Mouse (Mus musculus): ENCODE data around the gene C730034F03Rik. TPM values are rescaled to one million over a fixed set of nuclear protein-coding genes. Genes with fewer than 3 reads are reported as not detected.
A peak's percentile ranks its signal among the peaks of the same experiment; 100 is the strongest.

C730034F03Rik gene
- polyA plus RNA-seq, 1 experiment from 2014 or later: 3.3 TPM

DNA sequence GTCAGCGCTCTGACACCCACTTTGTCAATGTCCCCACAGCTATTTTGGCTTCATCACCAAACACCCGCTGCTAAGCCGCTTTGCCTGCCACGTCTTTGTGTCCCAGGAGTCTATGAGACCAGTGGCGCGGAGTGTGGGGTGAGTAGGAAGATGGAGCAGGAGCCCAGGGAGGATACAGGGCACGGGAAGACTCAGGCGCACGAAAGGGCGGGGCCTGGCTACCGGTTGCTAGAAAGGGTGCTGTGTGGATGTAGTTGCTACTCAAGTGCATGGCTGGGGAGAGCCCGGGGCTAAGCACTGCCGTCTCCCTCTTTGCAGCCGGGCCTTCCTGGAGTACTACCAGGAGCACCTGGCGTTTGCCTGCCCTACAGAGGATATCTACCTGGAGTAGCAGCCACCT lies 31.9 kb downstream of the C730034F03Rik start:
- no peak overlapping the region for H3K27ac ChIP-seq
- no peak overlapping the region for H3K9ac ChIP-seq
- H3K4me3 ChIP-seq: no peak overlapping the region
- no peak overlapping the region for H3K4me2 ChIP-seq
- H3K36me3 ChIP-seq: no peaks in the 10 kb centered on the region
- ATAC-seq (replicated peaks; ENCODE audit: insufficient number of reproducible peaks, insufficient read depth, low FRiP score, low read depth): no peak
- WGBS: 70% methylated on average over 15 of the region's 15 CpGs
- H3K9me3 ChIP-seq (replicated peaks): no peaks in the 10 kb centered on the region
- H3K4me1 ChIP-seq (replicated peaks): no peaks in the 10 kb centered on the region
- H3K27me3 ChIP-seq: peaks cover 41% of the 10 kb centered on the region

DNA sequence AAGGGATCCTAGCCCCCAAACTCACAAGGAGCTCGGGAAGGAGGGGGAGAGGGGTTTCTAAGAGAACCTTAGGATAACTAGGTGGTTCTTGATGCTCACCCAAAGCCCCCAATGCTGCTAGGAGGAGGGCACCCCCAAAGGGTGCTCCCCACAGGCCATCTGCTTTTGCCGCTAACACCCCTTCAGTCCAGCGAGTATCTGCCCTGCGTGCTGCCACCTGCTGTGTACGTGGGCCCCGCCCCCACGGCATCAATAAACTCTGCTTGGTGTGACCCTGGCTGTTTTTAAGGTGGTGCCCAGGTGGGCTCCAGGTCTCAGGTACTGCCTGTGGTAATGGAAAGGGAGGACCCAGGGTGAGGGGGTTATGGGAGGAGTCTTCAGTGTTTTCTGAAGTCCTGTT lies 32.8 kb downstream of the C730034F03Rik start:
- no peaks in the 10 kb centered on the region for H3K36me3 ChIP-seq

DNA sequence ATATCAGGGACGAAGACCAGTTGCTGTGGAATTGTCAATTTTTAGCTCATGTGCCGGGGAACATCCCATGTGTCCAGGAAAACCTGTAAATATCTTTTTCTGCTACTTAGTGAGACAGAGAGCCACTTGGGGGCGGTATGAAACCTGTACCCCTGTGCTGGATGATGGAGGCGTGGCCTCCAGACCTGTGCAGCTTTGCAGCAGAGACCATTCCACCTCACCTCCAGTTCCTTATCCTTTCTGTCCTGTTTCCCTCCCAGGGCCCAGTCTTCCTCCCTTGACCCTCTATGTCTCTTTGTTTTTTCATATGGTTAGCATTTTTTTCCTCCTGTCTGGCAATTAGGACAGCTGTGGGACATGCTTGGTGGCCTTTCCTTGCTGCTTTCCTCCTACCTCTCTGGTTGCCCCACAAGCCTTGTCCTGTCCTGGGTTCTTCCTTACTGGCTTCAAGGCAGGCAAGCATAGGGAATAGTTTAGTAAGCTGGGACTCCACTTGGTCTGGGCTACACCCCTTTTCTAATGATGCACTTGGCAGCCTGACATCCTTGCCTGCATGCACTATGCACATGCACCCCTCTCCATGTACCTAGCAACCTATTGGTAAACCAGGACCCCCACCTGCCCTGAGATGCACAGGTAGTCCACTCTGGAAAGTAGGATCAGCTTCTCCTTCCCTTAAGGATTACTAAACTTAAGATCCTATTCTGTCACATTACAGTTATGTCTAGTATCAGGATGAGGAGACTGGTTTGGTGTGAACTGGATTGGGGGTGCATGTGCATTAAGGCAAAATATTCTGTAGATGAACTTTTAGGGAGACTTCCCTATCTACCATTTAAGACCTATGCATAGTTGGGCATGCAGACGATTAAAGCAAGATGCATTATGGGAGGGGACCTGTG lies 34.2 kb downstream of the C730034F03Rik start:
- H3K4me2 ChIP-seq: no peak overlapping the region
- no peak overlapping the region for H3K4me3 ChIP-seq
- no peak overlapping the region for H3K27ac ChIP-seq
- H3K27me3 ChIP-seq: peaks cover 27% of the 10 kb centered on the region
- H3K4me1 ChIP-seq (replicated peaks): no peaks in the 10 kb centered on the region
- 48% methylated on average over 5 of the region's 5 CpGs for WGBS
- ATAC-seq (replicated peaks; ENCODE audit: insufficient number of reproducible peaks, insufficient read depth, low FRiP score, low read depth): no peak
- no peaks in the 10 kb centered on the region for H3K36me3 ChIP-seq
- no peak overlapping the region for H3K9ac ChIP-seq
- H3K9me3 ChIP-seq (replicated peaks): no peaks in the 10 kb centered on the region

More for the DNA sequence above, 32.8 kb downstream of the C730034F03Rik start:
- ATAC-seq (replicated peaks; ENCODE audit: insufficient number of reproducible peaks, insufficient read depth, low FRiP score, low read depth): no peak
- no peak overlapping the region for H3K4me3 ChIP-seq
- H3K27me3 ChIP-seq: peaks cover 32% of the 10 kb centered on the region
- no peak overlapping the region for H3K27ac ChIP-seq
- WGBS: 72% methylated on average over 7 of the region's 7 CpGs
- no peak overlapping the region for H3K4me2 ChIP-seq
- no peaks in the 10 kb centered on the region for H3K9me3 ChIP-seq (replicated peaks)
- H3K9ac ChIP-seq: no peak overlapping the region
- H3K4me1 ChIP-seq (replicated peaks): no peaks in the 10 kb centered on the region

DNA sequence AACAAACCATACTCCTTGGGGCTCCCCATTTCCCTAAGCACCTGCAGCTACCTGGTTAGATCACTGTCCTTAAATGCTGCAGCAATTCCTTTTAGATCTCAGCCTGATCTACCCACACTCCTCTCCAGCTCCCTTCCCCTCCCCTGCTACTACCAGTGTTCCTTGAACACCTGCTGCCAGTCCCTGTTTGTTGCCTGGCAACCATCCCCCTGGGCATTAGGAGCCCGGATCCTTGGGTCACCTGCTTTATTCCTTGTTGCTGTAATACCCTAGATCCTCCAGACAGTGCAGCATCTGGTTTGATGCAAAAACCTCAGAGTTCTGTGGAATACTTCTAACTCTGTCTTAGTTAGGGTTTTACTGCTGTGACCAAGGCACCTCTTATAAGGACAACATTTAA lies 35.7 kb downstream of the C730034F03Rik start:
- no peak for ATAC-seq (replicated peaks; ENCODE audit: insufficient number of reproducible peaks, insufficient read depth, low FRiP score, low read depth)
- Histone ChIP-seq H3K4me1 (replicated peaks) (no peaks in the 10 kb centered on the region), H3K4me2 (no peak overlapping the region), H3K9me3 (replicated peaks) (no peaks in the 10 kb centered on the region), H3K27ac (no peak overlapping the region), H3K9ac (no peak overlapping the region), H3K27me3 (peaks cover 21% of the 10 kb centered on the region), H3K4me3 (no peak overlapping the region), H3K36me3 (no peaks in the 10 kb centered on the region)
- 18% methylated on average over 1 of the region's 1 CpGs for WGBS

DNA sequence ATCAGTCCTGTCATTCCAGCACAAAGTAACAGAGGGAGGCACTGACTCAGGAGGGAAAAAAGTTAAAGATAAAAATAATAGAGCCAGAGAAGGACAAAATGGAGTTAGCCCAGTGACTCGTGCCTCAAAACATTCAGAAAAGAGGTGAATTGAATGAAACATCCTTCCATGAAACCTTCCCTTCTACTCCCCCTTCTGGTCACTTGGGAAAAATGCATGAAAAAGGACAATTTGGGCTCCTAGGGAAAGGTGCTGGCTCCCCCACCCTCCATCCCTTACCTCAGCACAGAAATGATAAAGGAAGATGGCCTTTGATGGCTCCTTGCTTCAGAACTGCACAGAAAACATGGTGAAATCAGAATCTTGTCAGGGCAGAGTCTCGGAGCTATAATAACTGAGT lies 39.2 kb downstream of the C730034F03Rik start:
- no peaks in the 10 kb centered on the region for H3K9me3 ChIP-seq (replicated peaks)
- no peak overlapping the region for H3K9ac ChIP-seq
- 25% methylated on average over 2 of the region's 2 CpGs for WGBS
- no peaks in the 10 kb centered on the region for H3K36me3 ChIP-seq
- ATAC-seq (replicated peaks; ENCODE audit: insufficient number of reproducible peaks, insufficient read depth, low FRiP score, low read depth): no peak
- H3K4me3 ChIP-seq: no peak overlapping the region
- H3K4me2 ChIP-seq: no peak overlapping the region
- H3K27ac ChIP-seq: no peak overlapping the region
- 0 out of 2 replicates have a peak, but pooled peaks cover 4% of the 10 kb centered on the region for H3K27me3 ChIP-seq
- H3K4me1 ChIP-seq (replicated peaks): no peaks in the 10 kb centered on the region

GRCm38 (mm10) chr15:89471476-89471875 lies 42.1 kb downstream of the C730034F03Rik start:
- WGBS: 80% methylated on average over 4 of the region's 4 CpGs
- peaks cover 6% of the 10 kb centered on the region for H3K4me1 ChIP-seq (replicated peaks)
- H3K27ac ChIP-seq: no peak overlapping the region
- H3K27me3 ChIP-seq: 0 out of 2 replicates have a peak, but pooled peaks cover 4% of the 10 kb centered on the region
- no peaks in the 10 kb centered on the region for H3K9me3 ChIP-seq (replicated peaks)
- no peak overlapping the region for H3K4me2 ChIP-seq
- ATAC-seq (replicated peaks; ENCODE audit: insufficient number of reproducible peaks, insufficient read depth, low FRiP score, low read depth): no peak
- no peaks in the 10 kb centered on the region for H3K36me3 ChIP-seq
- H3K9ac ChIP-seq: no peak overlapping the region
- no peak overlapping the region for H3K4me3 ChIP-seq

DNA sequence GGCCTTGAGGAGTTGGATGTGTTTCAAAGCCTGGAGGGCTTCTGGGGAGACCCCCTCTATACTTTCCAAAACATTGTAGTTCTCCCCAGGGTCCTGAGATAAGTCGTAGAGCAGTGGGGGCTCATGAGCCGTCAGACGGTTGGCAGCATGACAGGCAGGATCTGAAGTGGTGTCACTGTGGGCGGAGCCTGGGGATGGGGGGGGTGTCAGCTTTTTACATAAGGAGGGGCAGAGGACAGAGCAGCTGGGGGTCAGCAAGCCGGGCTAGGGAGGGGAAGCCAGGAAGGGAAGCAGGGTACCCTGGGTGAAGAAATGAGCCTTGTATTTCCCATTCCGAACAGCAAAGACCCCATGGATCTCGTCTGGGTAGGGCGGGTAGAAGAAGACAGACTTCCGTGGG lies 44.0 kb downstream of the C730034F03Rik start:
- Histone ChIP-seq H3K4me2 (no peak overlapping the region), H3K27ac (no peak overlapping the region), H3K9me3 (replicated peaks) (no peaks in the 10 kb centered on the region), H3K4me1 (replicated peaks) (peaks cover 10% of the 10 kb centered on the region), H3K4me3 (no peak overlapping the region), H3K27me3 (0 out of 2 replicates have a peak, but pooled peaks cover under 1% of the 10 kb centered on the region), H3K36me3 (no peaks in the 10 kb centered on the region), H3K9ac (no peak overlapping the region)
- no peak for ATAC-seq (replicated peaks; ENCODE audit: insufficient number of reproducible peaks, insufficient read depth, low FRiP score, low read depth)
- 62% methylated on average over 9 of the region's 9 CpGs for WGBS

DNA sequence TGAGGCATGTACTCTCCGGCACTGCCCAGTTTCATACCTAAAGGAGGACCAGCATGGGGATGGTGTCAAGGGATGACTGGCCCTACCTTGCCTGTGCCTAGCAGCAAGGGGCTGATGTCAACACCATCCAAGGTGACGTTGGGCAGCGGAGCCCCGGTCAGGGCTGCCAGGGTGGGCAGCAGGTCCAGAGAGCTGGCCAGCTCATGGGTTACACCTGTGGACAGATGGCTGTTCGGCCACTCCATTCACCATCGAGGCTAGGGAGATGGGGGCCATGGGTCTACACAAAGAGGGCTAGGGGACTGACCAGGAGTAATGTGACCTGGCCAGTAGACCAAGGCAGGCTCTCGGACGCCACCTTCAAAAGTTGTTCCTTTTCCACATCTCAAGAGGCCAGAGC lies 44.5 kb downstream of the C730034F03Rik start:
- peaks cover 10% of the 10 kb centered on the region for H3K4me1 ChIP-seq (replicated peaks)
- H3K9me3 ChIP-seq (replicated peaks): no peaks in the 10 kb centered on the region
- no peaks in the 10 kb centered on the region for H3K27me3 ChIP-seq
- WGBS: 94% methylated on average over 8 of the region's 8 CpGs
- H3K4me3 ChIP-seq: no peak overlapping the region
- H3K9ac ChIP-seq: no peak overlapping the region
- no peak overlapping the region for H3K27ac ChIP-seq
- no peaks in the 10 kb centered on the region for H3K36me3 ChIP-seq
- ATAC-seq (replicated peaks; ENCODE audit: insufficient number of reproducible peaks, insufficient read depth, low FRiP score, low read depth): no peak
- H3K4me2 ChIP-seq: no peak overlapping the region

DNA sequence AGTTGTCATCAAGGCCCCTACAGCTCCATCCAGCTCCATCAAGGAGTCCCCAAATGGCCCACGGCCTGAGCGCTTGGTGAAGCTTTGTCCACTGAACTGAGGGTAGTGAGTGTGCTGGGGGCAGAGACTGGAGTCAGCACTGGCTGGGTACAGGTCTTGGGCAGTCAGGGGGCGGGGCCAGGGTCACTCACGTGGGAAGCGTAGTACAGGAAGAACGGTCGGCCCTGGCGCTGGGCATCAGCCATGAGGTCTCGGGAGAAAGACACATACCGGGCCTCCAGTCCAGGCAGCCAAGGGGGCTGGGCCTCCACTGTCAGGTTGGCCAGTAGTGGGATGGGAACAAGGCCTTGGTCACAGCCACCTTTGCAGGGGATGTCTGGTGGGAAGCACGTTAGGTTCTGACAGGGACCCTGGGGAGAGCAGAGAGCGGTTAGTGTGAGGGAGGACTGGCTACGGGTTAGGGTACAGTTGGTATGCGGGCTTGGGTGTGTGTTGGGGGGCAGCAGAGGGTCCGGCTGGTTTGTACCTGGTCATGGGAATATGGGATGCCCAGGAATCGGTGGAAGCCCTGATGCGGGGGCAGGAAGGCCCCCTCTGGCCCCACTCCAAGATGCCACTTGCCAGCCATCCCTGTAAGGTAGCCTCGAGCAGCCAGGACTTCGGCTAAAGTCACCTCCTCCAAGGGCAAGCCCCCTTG lies 45.4 kb downstream of the C730034F03Rik start:
- Histone ChIP-seq H3K9me3 (replicated peaks) (no peaks in the 10 kb centered on the region), H3K4me1 (replicated peaks) (peaks cover 10% of the 10 kb centered on the region), H3K9ac (no peak overlapping the region), H3K27me3 (no peaks in the 10 kb centered on the region), H3K27ac (no peak overlapping the region), H3K4me2 (peak overlapping the region; percentile 96), H3K36me3 (no peaks in the 10 kb centered on the region), H3K4me3 (no peak overlapping the region)
- WGBS: 94% methylated on average over 19 of the region's 19 CpGs
- ATAC-seq (replicated peaks; ENCODE audit: insufficient number of reproducible peaks, insufficient read depth, low FRiP score, low read depth): no peak

DNA sequence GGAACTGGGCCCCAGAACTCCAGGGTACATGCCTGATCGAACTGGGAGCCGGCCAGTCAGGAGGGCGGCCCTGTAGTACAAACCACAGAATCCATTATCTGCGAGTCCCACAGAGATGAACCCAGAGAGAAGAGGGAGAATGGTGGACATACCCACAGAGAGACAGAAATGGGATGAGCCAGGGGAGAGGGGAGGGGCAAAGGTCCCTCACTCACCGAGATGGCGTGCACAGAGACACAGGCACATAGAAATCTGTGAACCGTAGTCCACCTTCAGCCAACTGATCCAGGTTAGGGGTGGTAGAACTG lies 45.9 kb downstream of the C730034F03Rik start:
- no peak overlapping the region for H3K27ac ChIP-seq
- H3K27me3 ChIP-seq: no peaks in the 10 kb centered on the region
- peak overlapping the region; percentile 96 for H3K4me2 ChIP-seq
- WGBS: 87% methylated on average over 7 of the region's 7 CpGs
- H3K36me3 ChIP-seq: no peaks in the 10 kb centered on the region
- H3K4me1 ChIP-seq (replicated peaks): peaks cover 11% of the 10 kb centered on the region
- H3K9me3 ChIP-seq (replicated peaks): no peaks in the 10 kb centered on the region
- peak overlapping the region; percentile 72 for H3K9ac ChIP-seq
- no peak for ATAC-seq (replicated peaks; ENCODE audit: insufficient number of reproducible peaks, insufficient read depth, low FRiP score, low read depth)
- peak overlapping the region; percentile 75 for H3K4me3 ChIP-seq

- H3K27ac ChIP-seq: peak overlapping the region; percentile 88
- H3K9me3 ChIP-seq (replicated peaks): no peaks in the 10 kb centered on the region
- peak overlapping the region; percentile 75 for H3K4me3 ChIP-seq
- no peaks in the 10 kb centered on the region for H3K27me3 ChIP-seq
- ATAC-seq (replicated peaks; ENCODE audit: insufficient number of reproducible peaks, insufficient read depth, low FRiP score, low read depth): peak; percentile 95
- H3K9ac ChIP-seq: peak overlapping the region; percentile 72
- peaks cover 17% of the 10 kb centered on the region for H3K4me1 ChIP-seq (replicated peaks)
- H3K4me2 ChIP-seq: peak overlapping the region; percentile 96
- no peaks in the 10 kb centered on the region for H3K36me3 ChIP-seq
- WGBS: 8% methylated on average over 44 of the region's 44 CpGs
Measured at GRCm38 (mm10) chr15:89475611-89476474, 46.5 kb downstream of the C730034F03Rik start.

All from heart, embryonic 15.5 days (tissue).